Mouse (Mus musculus) testis, adult 2 months (tissue): ENCODE results near the gene Dzip1. TPM values are rescaled to one million over a fixed set of nuclear protein-coding genes. Genes with fewer than 3 reads are reported as not detected.

Experiments used
- H3K27ac ChIP-seq: fragments of 200-500 bp; 2 replicates; pipeline ENCODE4 v1.5.1; 2012; ENCODE audit warnings: low read depth, low read length; ENCODE audit not compliant: control insufficient read depth, insufficient read depth
- H3K27me3 ChIP-seq: fragments of 200-500 bp; 2 replicates; pipeline ENCODE4 v1.6.1; 2012; ENCODE audit warnings: mild to moderate bottlenecking, low read length, moderate library complexity; ENCODE audit not compliant: control insufficient read depth, insufficient read depth
- H3K36me3 ChIP-seq: fragments of 200-500 bp; 2 replicates; pipeline ENCODE4 v1.6.1; 2012; ENCODE audit warnings: mild to moderate bottlenecking, low read length; ENCODE audit not compliant: control insufficient read depth, insufficient read depth
- H3K4me1 ChIP-seq: fragments of 200-500 bp; 2 replicates; pipeline ENCODE4 v1.6.1; 2012; ENCODE audit warnings: low read length; ENCODE audit not compliant: control insufficient read depth, insufficient read depth
- H3K4me3 ChIP-seq: fragments of 200-500 bp; 2 replicates; pipeline ENCODE4 v1.5.1; 2012; ENCODE audit warnings: low read depth, mild to moderate bottlenecking, low read length, moderate library complexity, mixed read lengths; ENCODE audit not compliant: control insufficient read depth
- CTCF ChIP-seq: fragments of 200-500 bp; IDR thresholded peaks from 2 replicates; pipeline ENCODE4 v1.5.1; 2012; ENCODE audit warnings: low read depth, mild to moderate bottlenecking, inconsistent platforms, low read length, moderate library complexity; ENCODE audit not compliant: control insufficient read depth, insufficient read depth, insufficient replicate concordance
- POLR2A ChIP-seq: fragments of 200-500 bp; IDR thresholded peaks from 2 replicates; pipeline ENCODE4 v1.6.1; 2012; ENCODE audit warnings: low read depth, mild to moderate bottlenecking, inconsistent platforms, low read length, moderate library complexity; ENCODE audit not compliant: control insufficient read depth
- polyA plus RNA-seq: library from polyadenylated mRNA; depleted of rRNA; stranded (reverse); fragments of >200 nt; gene quantifications from 2 replicates; pipeline ENCODE4 v1.2.3, GENCODE M21; 2012; rRNA removed

Gene Dzip1
- 72.9 and 82.4 TPM in 2 replicates for polyA plus RNA-seq

DNA sequence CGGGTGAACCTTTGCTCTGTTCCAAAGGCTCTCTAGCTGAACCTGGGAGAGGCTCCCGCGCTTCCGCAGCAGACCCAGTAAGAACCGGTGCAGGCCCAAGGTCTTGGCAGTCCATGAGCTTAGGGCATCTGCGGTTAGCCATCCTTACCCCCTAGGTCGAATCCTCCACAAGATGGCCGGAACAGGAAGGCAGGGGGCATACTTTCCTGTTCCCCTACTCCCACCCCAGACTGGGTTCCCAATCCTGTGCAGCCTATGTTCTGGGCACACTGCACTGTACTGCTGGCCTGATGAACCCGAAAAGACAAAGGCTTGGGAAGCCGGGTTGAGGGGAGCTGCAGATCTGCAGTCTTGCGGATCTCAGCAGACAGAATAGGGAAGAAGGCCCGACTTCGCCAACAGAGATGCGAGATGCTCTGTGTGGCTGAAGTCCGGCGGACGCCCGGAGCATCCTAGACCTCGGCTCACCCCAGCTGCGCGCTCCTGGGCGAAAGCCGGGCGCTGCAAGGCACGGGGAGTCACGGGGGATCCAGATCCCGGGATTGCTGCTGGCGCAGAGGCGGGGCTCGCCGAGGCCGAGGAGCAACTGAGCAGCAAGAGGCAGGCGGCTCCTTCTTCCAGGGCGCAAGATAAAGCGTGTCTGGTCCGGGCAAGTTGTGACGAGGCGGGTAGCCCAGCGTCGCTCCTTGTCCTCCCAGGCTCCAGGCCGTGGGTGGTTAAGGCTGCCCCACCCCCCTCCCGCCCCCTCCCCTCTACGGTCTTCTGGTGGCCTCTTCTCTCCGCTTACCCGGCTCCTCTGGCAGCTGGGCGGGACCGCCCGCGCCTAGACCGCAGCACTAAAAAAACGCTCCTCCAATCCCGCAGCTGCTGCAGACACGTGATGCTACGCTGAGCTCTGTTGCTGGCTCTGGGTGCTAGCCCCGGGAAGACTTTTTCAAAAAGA is at the start of gene Dzip1:
Dzip1 (minus strand) TSS at position 788 of the 943 bp plus-strand sequence.
- Histone ChIP-seq H3K27me3 (peaks cover 3% of the 10 kb centered on the region; the same call in 1 of the 2 replicates), H3K36me3 (no peaks in the 10 kb centered on the region), H3K4me1 (peaks cover 18% of the 10 kb centered on the region), H3K4me3 (peak within 1 kb of the TSS; percentile 77), H3K27ac (no peak within 1 kb of the TSS)
- TF ChIP-seq POLR2A (0 out of 2 replicates have a peak, but pooled peaks have one; percentile 15), CTCF (no peak)

DNA sequence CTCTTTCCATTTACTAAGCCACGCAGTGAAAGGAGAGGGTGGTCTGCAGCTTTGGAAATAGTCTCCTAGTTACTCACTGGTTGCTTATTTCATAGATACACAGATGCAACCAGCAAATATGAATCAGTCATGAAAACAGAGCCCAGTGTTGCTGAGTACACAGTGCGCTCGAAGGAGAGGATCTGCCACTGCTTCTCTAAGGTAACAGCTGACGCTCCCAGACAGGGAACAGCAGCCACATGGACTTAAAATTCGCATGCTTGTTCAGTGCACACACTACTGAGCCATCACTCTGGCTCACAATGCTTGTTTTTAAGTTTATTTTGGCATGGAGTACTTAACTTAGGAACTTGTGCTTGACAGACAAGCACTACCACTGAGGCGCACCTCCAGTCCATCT is 47.0 kb upstream of the Dzip1 start:
- Histone ChIP-seq H3K27me3 (no peaks in the 10 kb centered on the region), H3K27ac (no peak overlapping the region), H3K36me3 (peaks cover 5% of the 10 kb centered on the region), H3K4me3 (no peak overlapping the region), H3K4me1 (no peaks in the 10 kb centered on the region)
- TF ChIP-seq POLR2A (no peak), CTCF (no peak)

DNA sequence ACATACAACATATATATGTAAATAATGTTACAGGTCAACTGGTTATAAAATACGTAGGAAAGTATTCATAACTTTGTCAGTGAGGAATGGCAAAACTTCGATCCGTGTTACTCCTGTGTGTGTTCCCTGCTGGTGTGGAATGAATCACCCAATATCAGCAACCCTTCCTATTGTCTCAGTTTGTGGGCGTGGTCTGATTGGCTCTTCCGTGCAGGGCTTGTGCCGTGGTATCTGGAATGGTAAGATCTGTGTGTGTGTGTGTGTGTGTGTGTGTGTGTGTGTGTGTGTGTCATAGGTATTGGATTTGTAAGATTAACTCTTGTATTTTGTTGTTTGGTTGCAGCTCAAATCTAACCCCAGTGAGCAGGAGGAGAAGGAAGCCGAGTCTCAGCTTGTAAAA is 42.4 kb upstream of the Dzip1 start:
- Histone ChIP-seq H3K27me3 (no peaks in the 10 kb centered on the region), H3K36me3 (peaks cover 4% of the 10 kb centered on the region), H3K4me1 (no peaks in the 10 kb centered on the region), H3K27ac (no peak overlapping the region), H3K4me3 (no peak overlapping the region)
- no peak for TF ChIP-seq CTCF

DNA sequence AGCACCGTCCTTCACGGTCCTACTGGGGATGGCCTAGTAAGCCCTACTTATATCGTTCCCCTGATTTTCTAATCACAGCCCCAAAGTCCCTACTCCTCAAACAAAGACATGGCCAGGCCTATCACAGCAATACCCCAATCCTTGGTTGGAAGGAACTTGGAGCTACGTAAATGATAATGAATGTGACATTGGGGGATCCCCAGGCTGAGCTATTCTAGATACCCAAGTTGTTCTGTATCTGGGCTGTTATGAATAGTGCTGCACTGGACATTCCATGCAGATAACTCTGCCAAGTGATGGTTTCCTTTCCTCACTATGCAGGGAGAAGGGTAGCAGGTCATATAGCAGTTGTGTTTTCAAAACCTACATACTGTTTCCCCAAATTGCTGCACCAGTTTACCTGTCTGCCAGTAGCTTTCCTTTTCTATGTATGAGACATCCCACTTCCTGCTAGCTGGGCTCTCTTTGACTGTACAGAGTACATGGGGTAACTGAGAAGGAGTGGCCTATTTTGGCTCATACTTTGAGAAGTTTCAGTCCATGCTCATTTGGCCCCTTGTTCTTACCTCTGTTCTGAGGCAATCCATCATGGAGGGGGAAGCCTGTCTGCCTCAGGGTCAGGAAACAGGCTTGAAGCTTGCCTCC is 40.2 kb upstream of the Dzip1 start:
- H3K4me3 ChIP-seq: no peak overlapping the region
- TF ChIP-seq POLR2A (no peak), CTCF (no peak)

DNA sequence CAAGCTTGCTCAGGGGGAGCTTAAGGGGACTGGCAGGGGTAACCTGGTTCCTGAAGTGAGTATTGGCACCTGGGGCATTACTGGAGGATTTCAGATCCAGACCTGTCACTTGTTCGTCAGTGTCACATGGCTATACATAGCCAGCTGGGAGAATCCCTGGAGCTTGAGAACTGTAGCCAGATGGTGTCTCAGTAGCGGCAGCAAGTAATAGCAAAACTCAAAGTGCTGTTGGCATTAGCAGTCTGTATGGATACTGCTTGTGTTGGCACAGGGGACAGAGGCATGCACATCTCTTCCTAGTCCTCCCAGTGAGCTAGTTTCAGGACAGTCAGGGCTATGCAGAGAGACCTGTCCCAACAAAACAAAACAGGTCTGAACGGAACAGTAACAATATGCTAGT is 32.8 kb upstream of the Dzip1 start:
- no peaks in the 10 kb centered on the region for H3K27me3 ChIP-seq
- no peak overlapping the region for H3K27ac ChIP-seq
- H3K36me3 ChIP-seq: peaks cover 4% of the 10 kb centered on the region
- no peaks in the 10 kb centered on the region for H3K4me1 ChIP-seq
- TF ChIP-seq POLR2A (no peak), CTCF (no peak)
- no peak overlapping the region for H3K4me3 ChIP-seq

More for the DNA sequence above, 40.2 kb upstream of the Dzip1 start:
- Histone ChIP-seq H3K4me1 (no peaks in the 10 kb centered on the region), H3K36me3 (peaks cover 3% of the 10 kb centered on the region), H3K27ac (no peak overlapping the region), H3K27me3 (no peaks in the 10 kb centered on the region)

DNA sequence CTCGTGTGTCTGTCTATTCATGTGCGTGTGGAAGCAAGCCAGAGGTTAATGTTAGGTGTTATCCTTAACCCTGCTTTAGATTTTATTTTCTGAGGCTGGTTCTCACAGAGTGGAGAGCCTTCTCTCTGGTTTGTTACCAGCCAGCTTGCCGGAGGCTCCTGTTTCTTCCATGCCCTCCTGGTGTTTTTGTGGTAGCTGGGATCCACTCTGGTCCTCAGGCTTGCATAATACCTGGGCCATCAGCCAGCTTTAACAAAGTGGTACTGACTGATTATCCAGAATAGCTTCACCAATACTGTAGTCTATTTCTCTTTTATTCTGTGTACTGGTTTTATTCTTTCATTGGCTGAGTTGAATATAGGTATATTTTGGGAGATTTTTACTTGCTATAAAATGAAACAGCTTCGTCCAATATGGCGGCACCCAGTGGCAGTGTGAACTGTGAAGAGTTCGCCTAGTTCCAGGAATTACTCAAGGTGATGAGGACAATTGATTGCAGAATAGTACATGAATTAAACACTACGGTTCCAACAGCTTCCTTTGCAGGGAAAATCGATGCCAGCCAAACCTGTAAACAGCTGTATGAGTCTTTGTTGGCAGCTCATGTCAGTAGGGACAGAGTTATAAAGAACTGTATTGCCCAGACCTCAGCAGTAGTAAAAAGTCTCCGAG is 26.8 kb upstream of the Dzip1 start:
- no peak overlapping the region for H3K27ac ChIP-seq
- TF ChIP-seq CTCF (no peak), POLR2A (no peak)
- no peak overlapping the region for H3K4me3 ChIP-seq
- H3K4me1 ChIP-seq: no peaks in the 10 kb centered on the region
- H3K36me3 ChIP-seq: no peaks in the 10 kb centered on the region
- no peaks in the 10 kb centered on the region for H3K27me3 ChIP-seq

DNA sequence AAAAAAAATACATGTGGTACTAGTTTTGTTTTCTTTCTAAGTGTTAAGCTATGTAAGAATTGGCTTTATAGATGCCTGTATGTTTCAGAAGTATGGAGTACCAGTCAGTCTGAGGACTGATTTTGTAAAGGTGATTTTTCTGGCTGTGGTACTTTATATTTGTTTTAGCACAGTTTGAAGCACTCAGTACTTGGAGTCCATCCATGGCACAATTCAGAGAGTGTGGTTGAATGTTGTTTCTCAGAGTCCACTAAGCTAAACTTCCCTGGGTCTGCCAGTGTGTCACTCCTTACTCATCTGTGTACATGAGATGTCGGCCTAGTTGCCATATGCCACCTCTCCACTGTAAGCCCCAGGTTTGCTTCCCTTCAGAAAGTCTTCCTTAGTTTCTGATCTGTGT is 23.6 kb upstream of the Dzip1 start:
- Histone ChIP-seq H3K4me3 (no peak overlapping the region), H3K27ac (no peak overlapping the region), H3K36me3 (no peaks in the 10 kb centered on the region), H3K4me1 (peaks cover 2% of the 10 kb centered on the region; the same call in 1 of the 2 replicates), H3K27me3 (no peaks in the 10 kb centered on the region)
- no peak for TF ChIP-seq POLR2A
- no peak for TF ChIP-seq CTCF
